Mouse (Mus musculus) layer of hippocampus, adult 9-11 months (tissue): ENCODE results near the gene Axin1.

Experiments used
- DNase-seq: peaks from one replicate; pipeline ENCODE4 v3.0.0; 2022

The Axin1 gene

DNA sequence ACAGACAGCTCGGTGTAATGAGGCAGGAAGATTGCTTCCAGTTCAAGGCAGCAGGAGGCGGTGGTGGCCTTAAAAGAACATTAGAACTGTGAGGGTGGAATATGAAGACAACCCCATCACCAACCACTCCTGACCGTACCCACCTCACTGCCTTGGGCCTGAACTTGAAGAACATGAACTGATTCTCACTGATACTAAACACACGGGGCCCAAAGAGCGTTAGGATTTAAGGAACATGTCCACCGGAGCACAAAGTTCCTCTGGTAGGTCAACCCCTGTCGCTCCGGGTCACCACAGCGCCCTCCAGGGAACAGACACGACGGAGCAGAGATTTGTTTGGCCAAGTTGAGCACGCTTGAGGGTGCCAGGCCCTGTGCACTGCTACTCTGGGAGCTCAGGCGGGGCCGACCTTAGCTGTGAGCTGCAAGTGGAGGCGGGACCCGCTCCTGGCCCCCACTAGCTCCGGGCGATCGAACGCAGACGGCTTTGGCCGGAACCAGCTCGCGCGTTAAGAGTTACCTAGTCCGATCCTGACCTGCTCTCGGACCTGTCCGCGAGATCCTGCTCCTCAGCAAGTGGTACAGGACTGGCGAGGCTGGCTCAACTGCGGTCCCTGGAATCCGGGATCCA is 105.1 kb downstream of the Axin1 start:
- DNase-seq, result peak; percentile 74

DNA sequence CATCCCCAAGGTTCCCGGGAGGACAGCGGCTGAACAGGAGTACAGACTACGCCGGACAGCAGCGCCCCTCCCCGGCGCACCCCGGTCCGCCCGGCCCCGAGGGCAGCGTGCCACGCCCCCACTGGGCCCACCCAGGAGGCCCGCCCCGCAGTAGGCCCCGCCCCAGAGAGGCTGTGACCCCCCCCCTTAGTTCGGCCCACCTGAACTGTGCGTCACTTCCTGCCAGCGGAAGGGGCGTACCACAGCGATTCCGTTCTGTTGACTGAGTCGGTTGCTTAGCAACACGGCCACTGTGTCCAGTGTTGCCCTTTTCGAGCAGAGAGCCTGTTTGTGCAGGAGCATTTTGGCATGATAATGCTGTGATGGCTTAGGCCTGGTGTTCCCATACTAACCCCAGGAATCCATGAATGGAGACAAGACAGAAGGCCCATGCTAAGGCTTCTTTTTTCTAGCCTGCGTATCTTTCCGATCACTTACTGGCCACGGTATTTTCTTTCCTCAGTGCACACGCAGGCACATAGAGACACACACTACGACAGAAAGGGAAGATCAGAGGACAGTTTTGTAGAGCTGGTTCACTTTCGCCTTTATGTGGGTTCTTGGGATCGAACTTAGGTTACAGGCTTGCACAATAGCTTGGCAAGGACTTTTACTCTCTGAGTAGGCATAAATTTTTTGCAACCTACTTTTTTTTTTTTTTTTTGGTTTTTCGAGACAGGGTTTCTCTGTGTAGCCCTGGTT is 105.8 kb downstream of the Axin1 start, which contains the start of gene Fam234a:
TSS of gene Fam234a (minus strand) at position 142 of the 741 bp plus-strand sequence.
- DNase-seq, result peak; percentile 97
